Mouse (Mus musculus): ENCODE measurements around the gene Ralgps1. TPM values are rescaled to one million over a fixed set of nuclear protein-coding genes. Genes with fewer than 3 reads are reported as not detected.

The Ralgps1 gene
- total RNA-seq, 2 experiments from 2014 or later, result 4.2 to 6.3 TPM

GRCm38 (mm10) chr2:33173686-33174085, 197.6 kb downstream of the Ralgps1 start:
- no peak for DNase-seq

DNA sequence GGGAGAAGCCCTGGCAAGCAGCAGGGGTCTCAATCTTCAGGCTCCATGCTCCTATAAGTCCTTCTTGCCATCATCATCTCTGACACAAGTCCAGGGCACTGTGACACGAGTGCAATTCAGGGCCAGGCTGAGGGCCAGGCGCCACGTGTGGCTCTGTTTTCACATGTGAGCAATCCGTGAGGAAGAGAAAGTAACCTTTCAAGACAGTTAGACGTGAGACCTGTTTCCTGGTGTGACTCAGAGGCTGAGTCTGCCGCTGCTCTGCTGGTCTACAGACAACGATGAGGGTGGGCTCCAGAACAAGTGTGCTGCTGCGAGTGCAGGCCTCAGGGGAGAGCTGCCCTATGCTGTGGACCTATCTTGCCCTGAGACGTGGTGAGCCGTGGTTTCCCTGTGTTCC, 198.2 kb downstream of the Ralgps1 start:
- DNase-seq, result no peak

DNA sequence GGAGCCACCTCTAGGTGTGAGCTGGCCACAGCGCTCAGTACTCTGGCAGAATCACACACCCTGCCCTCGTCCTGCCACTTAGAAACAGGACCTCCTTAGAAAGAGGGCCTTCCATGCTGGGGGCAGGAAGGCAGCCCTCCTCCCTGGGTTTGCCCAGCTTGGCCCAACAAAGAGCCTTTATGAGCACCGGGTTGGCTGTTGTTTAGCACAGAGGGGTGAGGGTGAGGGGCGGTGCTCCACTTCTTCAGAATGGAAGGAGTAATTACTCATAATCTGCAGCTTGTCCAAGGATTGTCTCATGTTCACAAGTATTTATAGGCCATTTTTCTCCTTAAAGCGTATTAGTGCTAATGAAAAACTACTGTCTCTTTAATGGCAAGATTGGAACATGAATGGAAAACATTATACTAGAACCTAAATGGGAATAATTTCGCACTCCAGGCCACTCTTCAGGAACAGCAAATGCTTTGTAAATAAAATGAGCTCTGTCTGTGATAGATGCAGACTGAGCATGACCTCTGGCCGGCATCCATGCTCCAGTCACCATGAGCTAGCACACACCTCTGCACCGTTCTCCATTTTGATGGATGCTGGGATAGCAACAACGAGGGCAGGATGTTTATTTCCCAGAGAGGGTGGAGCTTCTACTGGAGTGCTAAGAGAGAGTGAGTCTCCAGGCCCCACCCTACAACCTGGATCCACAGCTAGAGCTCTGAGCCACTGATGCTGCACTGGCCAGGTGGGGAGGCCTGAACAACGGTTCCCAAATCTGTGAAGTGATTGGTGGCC, 200.3 kb downstream of the Ralgps1 start:
- DNase-seq, result no peak

DNA sequence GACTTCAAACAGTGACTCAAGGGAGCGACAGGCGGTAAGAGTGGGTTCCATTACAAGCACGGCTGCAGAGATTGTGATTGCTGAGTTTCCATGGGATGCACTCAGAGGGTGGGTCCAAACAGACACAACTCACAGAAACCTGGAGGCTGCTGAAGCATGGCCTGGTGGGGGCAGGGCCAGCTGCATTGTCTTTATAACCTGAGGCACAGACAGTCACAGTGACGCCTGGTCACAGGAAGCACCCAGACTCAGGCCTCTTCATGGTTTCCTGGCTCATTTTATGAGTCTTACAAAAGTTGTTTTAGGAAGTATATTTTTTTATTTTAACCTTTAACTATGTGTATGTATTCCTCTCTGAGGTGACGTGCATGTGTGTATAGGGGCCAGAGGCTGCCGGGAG, 201.8 kb downstream of the Ralgps1 start:
- DNase-seq, result no peak

- DNase-seq, result no peak
Observed at GRCm38 (mm10) chr2:33167060-33167459, 204.2 kb downstream of the Ralgps1 start.

DNA sequence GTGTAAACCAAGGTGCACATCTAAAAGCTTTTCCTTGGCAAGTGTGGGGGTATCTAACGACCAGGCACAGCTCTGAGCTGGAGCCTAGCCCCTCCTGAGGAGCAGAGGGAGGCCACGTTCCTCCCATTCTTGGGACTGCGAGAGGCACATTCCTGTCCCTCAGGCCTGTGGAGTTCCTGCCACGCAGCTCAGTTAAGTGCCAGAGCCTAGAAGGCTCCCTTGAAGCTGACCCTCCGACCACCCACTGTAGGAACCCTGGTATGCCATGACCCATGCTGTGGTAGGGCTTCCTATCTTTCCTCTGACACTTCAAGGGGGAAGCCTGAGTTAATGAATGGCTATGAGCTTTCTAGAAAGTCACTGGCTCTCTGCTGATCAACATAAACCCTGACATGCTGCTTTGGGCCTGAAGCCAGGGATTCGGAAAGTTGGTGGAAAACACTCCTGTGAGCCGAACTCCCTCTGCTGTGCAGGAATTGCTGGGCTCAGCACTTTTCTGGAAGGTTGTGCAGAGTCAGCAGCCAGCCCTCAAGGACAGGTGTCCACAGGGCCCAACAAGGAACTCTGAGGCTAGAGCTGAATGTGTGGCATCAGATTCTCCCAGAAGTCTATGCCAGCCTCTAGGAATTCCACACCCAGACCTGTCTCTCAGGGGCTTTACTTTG, 205.4 kb downstream of the Ralgps1 start:
- DNase-seq, result peak; percentile 53

- no peak for DNase-seq
Observed at GRCm38 (mm10) chr2:33165229-33165628, 206.1 kb downstream of the Ralgps1 start.

GRCm38 (mm10) chr2:33164646-33165045, 206.6 kb downstream of the Ralgps1 start:
- DNase-seq, result peak; percentile 26

- DNase-seq, result peak; percentile 33
Observed at GRCm38 (mm10) chr2:33162126-33162525, 209.2 kb downstream of the Ralgps1 start.

DNA sequence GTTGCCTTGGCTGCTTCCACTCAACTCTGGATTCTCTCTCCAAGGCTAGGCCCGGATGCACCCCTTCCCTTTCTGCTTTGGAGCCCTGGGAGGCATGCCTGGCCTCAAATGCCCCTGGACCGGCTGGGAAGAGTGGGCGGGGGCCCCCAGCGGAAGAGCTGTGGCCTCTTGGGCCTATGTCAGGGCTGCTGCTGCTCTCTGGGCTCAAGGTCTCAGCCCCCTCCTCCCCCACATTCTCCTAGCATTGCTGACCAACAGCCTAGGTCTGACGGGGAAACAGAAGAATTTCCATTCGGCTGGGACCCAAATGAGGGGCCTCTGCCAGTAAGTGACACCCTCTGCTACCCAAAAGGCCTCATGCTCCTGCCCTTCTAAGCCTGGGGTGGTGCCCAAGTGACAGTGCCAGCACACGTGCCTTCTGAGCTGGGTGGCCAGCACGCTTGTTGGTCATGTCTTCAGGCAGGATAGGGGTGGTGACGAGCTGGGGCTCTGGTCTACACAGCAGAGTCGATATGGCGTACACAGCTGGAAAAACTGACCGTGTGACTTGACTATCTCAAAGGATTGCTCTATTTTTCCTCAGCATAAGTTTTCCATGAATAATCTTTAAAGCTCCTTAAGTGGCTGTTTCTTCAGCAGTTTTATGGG, 210.8 kb downstream of the Ralgps1 start:
- peak; percentile 54 for DNase-seq

DNA sequence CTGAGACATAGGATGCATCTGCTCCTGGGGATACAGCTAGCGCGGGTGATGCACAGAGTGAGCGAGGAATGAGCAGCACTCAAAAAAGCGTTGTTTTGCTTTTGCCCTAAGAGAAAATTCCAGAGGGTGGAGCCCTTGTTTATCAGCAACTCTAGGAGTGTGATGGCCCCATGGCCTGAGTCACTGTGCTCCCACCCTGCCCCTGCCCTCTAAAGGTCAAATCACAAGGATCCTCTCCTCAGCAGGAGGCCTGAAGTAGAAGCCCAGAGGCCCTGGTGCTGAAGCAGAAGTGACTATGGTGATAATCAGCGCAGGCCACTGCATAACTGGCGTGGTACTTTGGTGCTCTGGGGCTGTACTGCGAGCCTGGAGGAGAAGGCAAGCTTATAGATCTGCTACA, 211.7 kb downstream of the Ralgps1 start:
- DNase-seq, result no peak

- no peak for DNase-seq
Observed at GRCm38 (mm10) chr2:33158895-33159294, 212.4 kb downstream of the Ralgps1 start.

DNA sequence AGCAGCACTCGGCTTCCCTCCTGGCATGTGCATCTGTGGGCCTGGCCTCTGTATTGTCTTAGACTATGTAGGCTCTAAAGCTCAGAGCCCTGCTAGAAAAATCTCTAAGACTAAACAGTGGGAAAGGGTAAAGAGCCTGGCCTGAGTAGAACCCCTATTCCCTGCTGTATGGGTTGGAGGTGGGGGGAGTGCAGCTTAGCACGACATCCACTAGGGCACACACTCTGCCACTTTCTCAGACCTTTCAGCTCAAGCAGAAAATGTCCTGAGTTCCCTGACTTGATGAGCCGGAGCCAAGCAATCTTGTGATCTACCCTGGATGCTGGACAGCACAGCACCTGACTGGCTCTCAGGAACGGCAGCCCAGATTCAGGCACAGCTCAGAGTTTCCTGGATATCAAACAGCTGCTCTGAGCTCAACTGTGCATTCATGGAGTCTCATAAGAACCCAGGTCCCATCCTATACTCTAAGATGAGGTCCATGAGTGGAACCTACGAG, 215.0 kb downstream of the Ralgps1 start:
- no peak for DNase-seq

DNA sequence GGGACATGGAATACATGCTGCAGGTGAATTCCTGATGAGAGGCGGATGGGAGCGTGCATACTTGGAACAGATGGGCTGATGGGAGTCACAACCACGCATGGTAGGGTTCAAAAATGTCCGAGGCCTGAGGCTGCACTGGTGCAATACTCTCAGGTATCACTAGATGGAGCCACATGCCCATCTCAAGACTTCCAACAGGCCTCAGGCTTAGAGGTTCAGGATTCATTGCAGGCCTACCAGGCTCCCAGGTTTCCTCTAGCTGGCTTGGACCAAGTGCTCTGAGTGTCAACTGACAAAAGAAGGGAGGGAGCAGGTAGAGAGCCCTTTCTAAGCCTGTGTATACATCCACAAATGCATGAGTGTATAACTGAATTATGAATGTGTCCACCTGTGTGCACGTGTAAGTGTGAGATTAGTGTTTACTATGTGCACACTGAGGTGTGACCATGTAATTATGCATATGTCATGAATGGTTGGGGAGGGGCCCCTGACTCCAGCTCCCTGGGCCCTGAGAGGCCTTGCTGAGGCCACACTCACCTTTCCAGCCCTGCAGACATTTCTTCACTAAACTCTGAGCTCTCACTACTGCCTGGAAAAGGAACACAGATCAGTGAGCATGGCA, 216.4 kb downstream of the Ralgps1 start:
- DNase-seq, result peak; percentile 83

DNA sequence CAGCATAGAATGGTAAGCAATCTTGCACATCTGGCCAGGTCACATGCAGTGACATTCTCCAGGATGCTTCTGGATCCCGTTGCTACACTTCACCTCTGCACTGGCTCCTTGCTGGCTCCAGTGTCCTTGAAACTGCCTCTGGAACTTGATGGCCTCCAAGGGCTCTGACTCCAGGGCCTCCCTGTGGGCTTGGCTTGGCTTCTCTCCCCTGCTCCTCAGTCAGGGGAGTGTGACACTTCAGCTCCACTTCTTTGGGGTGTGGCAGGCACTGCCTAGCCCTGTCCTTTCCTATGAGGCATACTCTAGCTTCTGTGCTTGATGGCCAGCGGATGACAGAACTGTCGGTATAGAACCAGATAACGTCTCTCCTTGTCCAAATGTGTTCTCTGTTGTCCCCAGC, 224.3 kb downstream of the Ralgps1 start:
- DNase-seq, result peak; percentile 48

- DNase-seq, result no peak
Observed at GRCm38 (mm10) chr2:33143292-33143691, 228.0 kb downstream of the Ralgps1 start.

GRCm38 (mm10) chr2:33138491-33138890, 232.8 kb downstream of the Ralgps1 start:
- DNase-seq, result no peak

- no peak for DNase-seq
Observed at GRCm38 (mm10) chr2:33137731-33138130, 233.6 kb downstream of the Ralgps1 start.

GRCm38 (mm10) chr2:33137244-33137643, 234.0 kb downstream of the Ralgps1 start:
- no peak for DNase-seq

GRCm38 (mm10) chr2:33136366-33136765, 234.9 kb downstream of the Ralgps1 start:
- no peak for DNase-seq

- no peak for DNase-seq
Observed at GRCm38 (mm10) chr2:33134766-33135490, 236.4 kb downstream of the Ralgps1 start.

DNA sequence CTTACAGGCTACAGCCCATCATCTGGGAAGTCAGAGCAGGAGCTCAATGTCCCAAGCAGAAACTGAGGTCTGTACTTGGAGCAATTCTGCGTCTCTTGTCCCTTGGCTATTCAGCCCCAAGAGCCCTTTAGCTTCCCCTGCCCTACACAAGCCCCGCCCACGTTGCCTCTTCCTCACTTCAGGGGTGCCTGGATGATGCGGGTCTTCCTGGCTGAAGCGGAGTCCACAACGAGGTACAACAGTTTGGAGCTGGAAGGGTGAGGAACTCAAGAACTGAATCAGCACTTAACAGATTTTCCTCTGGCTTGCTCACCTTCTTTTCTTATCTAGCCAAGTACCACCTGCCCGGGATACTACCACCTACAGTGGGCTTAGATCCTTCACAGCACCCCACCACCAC, 239.0 kb downstream of the Ralgps1 start:
- no peak for DNase-seq

Measured in adrenal gland, postnatal 10 days (tissue).